In genomic region chr4:45757941-45758340, GRCm38 (mm10) we compare ENCODE assay signal across 16 mouse cellular contexts.
"Had no signal": no experiment of that assay in that cellular context is flagged by ENCODE, and none has a peak within 500 bp of the region (broad histone marks: within the 10 kb centered on the region; RNA-seq: fewer than 3 reads in every experiment).

No protein-coding gene starts in this region.

- H3K9ac ChIP-seq: liver, embryonic 15.5 days had no signal

- H3K4me1 ChIP-seq: liver, embryonic 15.5 days had no signal

- H3K4me3 ChIP-seq: layer of hippocampus, adult 2 months; liver, embryonic 15.5 days had no signal

- ATAC-seq: lung, postnatal 0 days; midbrain, embryonic 16.5 days had no signal

- H3K9me3 ChIP-seq: liver, embryonic 15.5 days had no signal

- H3K36me3 ChIP-seq: liver, embryonic 15.5 days had no signal

- DNase-seq: kidney, adult 2 months; kidney, postnatal 36 days; left cerebral cortex, postnatal 4 days; lung, adult 2 months; lung, postnatal 4 days; retina, postnatal 1 day; right cerebral cortex, postnatal 4 days; spleen, adult 18-20 months; thymus, adult 18-20 months; thymus, postnatal 14 days had no signal

- H3K4me2 ChIP-seq: liver, embryonic 11.5 days; liver, embryonic 15.5 days; midbrain, embryonic 11.5 days had no signal

- H3K27ac ChIP-seq: layer of hippocampus, adult 2 months; liver, embryonic 15.5 days had no signal
